Mouse (Mus musculus) thymus, postnatal 36 days (tissue): ENCODE results near the gene Hist1h4c.

Experiments used
- DNase-seq, 2 experiments: peaks; one replicate each; pipeline ENCODE4 v3.0.0; 2022; ENCODE audit warnings: mixed read lengths in 2 of 2

Gene Hist1h4c

DNA sequence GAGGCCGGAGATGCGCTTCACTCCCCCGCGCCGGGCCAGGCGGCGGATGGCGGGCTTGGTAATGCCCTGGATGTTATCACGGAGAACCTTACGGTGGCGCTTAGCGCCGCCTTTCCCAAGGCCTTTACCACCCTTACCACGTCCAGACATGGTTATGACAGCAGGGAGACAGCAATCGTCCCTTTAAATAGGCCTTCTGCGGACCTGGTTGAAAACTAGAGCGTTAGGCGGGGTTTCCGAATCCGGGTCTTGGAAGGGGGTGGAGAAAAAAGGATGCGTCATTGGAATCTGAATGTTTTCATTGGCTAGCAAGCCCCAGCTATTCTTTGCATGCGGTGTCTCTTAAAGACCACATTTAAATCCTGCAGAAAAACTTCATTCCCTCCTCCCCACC, at the start of gene Hist1h4c:
TSS of gene Hist1h4c (minus strand) at position 155 of the 394 bp plus-strand sequence.
- peak; percentile 98 to 99 for DNase-seq

- DNase-seq = no peak
Observed at GRCm38 (mm10) chr13:23747892-23748288, 49.6 kb upstream of the Hist1h4c start.

DNA sequence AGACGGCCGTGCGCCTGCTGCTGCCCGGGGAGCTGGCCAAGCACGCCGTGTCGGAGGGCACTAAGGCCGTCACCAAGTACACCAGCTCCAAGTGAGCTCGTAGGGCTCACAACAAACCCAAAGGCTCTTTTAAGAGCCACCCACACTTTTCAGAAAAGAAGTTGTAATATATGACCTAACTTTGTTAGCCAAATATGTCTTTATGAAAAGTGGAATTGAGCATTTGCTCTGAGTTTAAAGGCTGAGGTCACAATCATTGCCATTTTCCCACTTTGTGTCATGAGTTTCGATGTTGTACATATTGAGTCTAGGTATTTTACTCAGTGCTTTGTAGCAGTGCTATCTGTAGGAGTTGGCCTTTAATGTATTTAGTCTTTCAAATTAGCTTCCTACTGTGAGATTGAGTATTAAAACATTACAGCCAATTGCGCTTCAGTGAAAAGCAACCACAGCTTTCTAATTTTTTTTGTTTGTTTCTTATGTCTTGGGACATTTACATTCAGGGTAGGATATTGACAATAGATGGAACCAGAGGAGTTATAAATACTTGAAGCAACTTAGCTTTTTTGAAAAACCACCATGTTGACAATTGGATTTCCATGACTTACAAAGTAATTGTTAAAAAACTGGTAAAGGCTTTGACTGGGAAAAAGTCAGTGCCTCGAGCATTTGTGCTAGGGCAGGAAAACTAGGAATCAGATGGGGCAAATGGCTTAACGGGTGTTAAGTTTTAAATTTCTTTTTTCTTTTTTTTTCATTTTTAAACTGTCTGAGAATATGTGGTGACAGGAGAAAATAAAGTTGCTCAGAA, 49.0 kb upstream of the Hist1h4c start:
- DNase-seq = no peak

GRCm38 (mm10) chr13:23746201-23747080, 48.2 kb upstream of the Hist1h4c start, which contains the start of gene Hist1h2bb:
Gene Hist1h2bb (plus strand): TSS chr13:23746734.
- peak; percentile 74 to 76 for DNase-seq

- peak; percentile 82 to 83 for DNase-seq
Observed at GRCm38 (mm10) chr13:23745381-23746161, 47.3 kb upstream of the Hist1h4c start, which contains the start of gene Hist1h3c. Gene Hist1h3c (minus strand): TSS chr13:23745602.

DNA sequence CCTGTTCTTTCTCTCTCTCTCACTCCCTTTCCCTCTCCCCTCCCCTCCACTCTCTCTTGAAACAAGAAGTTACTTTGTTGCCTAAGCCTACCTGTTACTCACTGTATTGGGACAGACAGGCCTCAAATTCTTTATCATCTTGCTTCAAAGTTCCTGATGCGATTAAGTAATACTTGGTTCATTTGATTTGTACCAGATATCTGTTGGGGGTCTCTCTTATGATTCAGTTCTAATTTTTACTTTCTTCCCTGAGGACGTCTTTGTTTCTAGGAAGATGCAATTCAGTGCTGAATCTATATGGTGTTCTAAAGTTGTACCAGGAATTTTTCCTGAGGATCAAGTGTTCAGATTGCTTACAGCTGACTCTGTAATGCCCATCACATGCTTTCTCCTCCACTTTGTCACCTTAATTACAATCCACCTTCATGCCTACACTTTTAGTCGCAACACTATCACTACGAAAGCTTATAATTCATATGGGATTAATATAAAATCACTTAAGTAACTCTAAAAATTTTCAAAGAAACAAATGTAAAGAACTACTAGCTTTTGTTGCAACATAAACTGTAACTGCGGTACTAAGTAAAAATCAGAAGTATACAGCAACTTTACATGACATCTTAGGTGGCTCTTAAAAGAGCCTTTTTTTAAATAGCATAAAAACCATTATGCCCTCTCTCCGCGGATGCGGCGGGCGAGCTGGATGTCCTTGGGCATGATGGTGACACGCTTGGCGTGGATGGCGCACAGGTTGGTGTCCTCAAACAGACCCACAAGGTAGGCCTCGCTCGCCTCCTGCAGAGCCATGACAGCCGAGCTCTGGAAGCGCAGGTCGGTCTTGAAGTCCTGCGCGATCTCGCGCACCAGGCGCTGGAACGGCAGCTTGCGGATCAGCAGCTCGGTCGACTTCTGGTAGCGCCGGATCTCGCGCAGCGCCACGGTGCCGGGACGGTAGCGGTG, 46.4 kb upstream of the Hist1h4c start:
- peak in 1 of 2 experiments; percentile 35 for DNase-seq

- no peak for DNase-seq
Observed at GRCm38 (mm10) chr13:23743963-23744362, 45.7 kb upstream of the Hist1h4c start.

- DNase-seq = no peak
Observed at GRCm38 (mm10) chr13:23743215-23743614, 45.0 kb upstream of the Hist1h4c start.

GRCm38 (mm10) chr13:23742007-23742406, 43.8 kb upstream of the Hist1h4c start:
- DNase-seq = no peak

DNA sequence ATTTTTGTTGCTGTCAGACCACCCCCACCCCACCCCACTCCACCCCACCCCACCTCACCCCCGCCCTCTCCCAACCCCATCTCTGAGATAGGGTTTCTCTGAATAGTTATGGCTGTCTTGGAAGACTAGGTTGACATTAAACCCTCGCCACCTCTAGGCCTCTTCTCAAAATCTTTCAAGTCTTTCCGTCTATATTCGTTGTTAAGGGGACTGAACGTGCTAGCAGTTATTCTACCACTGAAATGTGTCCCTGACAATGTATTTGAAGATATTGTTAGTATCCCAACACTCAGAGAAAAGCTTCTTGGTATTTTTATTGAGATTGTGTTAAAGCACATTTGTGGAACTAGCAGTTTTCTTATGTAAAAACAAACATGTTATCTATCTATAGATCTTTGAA, 42.7 kb upstream of the Hist1h4c start:
- DNase-seq = no peak

- DNase-seq = no peak
Observed at GRCm38 (mm10) chr13:23740256-23740840, 42.1 kb upstream of the Hist1h4c start.

DNA sequence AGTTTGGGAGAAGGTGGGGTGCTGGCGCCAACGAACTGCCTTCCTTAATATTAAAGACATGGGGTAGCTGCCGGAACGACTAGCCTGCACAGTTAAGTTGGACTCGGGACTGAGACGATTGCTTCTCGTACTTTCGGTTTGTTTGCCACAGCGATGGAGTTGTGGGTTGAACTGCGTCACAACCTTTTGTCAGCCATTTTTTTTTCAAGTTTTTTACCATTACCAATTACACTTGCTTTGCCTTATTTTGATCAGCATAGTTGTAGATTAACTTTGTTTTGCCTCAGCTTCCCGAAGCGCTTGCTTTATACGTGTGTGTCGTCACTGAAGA, 41.6 kb upstream of the Hist1h4c start:
- DNase-seq = no peak

- peak; percentile 85 to 92 for DNase-seq
Observed at GRCm38 (mm10) chr13:23739069-23739921, 41.0 kb upstream of the Hist1h4c start.

- peak; percentile 94 to 97 for DNase-seq
Observed at GRCm38 (mm10) chr13:23738677-23739068, 40.4 kb upstream of the Hist1h4c start, which contains the start of gene Hist1h1c. Gene Hist1h1c (plus strand): TSS chr13:23738808.

DNA sequence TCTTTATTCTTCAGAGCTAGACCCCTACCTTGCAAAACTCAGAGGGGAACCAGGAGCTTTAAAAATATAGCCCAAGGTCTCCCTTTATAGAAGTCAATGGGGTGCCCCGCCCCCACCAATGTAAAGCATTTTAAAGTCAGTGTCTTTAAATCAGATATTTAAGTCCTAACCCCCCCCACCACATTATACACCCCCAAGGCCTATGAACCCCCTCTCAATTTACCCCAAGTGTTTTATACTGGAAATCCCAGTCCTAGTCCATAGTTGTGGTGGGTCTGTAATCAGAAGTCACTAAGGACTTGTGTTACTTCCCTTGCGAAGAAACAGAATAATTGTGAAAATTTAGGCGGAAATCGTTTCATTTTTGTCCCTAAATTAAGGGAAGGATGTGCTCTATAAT, 39.8 kb upstream of the Hist1h4c start:
- DNase-seq = peak; percentile 38 to 47

DNA sequence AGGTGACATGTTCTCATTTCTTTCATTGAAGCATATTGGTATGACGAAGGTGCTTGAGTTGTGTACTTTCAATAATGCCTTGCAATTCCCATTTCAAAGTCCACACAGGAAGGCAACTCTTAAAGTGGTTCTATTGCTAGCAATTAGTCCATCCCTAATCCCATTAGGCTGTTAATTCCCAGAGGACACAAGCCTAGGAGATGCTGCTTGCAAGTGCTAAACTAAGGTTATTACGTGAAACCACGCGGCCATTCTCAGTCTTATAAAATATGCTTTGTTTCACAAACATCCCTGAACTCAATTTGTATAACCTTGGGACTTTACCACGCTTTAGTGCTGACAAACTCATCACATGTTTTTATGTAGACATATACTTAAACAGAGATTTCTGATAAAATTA, 38.8 kb upstream of the Hist1h4c start:
- DNase-seq = no peak

DNA sequence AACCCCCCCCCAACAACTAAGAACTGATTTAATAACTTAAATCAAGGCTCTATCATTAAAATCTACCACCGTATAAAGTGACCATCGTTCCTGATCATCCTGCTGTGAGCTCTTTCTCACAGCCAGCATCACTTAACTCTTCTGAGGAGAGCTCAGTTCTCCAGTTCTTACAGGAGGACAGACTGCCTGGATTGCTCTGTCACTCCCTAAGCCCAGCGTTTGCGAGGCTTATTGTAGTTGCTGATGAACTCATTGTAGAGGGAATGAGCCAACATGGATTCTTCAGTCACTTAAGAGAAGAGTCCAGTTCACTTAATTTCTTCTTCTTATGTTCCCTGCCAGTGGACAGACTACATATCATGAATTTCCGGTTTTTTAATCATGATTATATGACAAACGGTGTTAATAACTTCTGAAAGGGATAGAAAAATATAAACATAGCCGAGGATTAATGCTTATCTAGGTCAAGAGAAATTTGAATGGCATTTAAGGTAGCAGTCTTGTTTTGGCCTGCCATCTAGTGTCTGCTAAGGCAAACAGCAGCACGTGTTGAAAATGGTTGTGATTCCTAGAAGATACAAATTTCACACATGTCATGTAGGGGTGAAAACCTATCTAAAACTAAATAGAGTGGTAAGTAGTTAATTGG, 34.0 kb upstream of the Hist1h4c start:
- no peak for DNase-seq

GRCm38 (mm10) chr13:23730479-23730878, 32.2 kb upstream of the Hist1h4c start:
- DNase-seq = no peak

DNA sequence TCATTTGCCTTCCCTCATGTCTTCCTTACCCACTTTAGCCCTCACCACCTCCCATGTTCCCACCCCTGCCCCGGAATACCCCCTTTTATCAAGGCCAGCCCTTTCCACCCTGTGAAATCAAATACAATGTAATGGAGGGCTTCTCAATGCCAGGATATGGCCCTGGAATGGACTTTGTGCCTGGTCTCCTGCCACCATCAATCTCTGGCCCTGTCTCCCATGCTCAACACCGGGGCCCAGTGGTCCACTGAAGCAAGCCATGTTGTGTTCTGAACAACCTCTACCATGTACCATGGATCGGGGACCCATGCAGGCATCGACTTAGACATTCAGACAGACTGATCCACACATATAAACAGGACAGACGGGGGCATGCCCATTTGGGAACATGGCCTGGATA, 31.5 kb upstream of the Hist1h4c start:
- DNase-seq = no peak

GRCm38 (mm10) chr13:23729192-23729525, 30.9 kb upstream of the Hist1h4c start:
- peak in 1 of 2 experiments; percentile 50 for DNase-seq
